Mouse (Mus musculus) embryonic facial prominence, embryonic 11.5 days (tissue): ENCODE data around the gene C2. TPM values are rescaled to one million over a fixed set of nuclear protein-coding genes. Genes with fewer than 3 reads are reported as not detected.

Experiments used
- ATAC-seq: fragments of 200-750 bp; cut with Nextera tagmentation; replicated peaks from 2 replicates; pipeline ENCODE4 v1.8.0; 2017; ENCODE audit warnings: low read depth; ENCODE audit not compliant: insufficient number of reproducible peaks, low FRiP score, low TSS enrichment
- DNase-seq: peaks from one replicate; pipeline ENCODE4 v3.0.0-alpha.2; 2015; ENCODE audit warnings: low spot score
- H3K27ac ChIP-seq: fragments of 300-500 bp; sonication (generic); replicated peaks from 2 replicates; pipeline ENCODE4 v1.5.1; 2014; ENCODE audit warnings: mild to moderate bottlenecking, low read depth, low read length, control low read depth
- H3K27me3 ChIP-seq: fragments of 300-500 bp; sonication (generic); 2 replicates; pipeline ENCODE4 v1.6.1; 2014; ENCODE audit warnings: mild to moderate bottlenecking, low read length, moderate library complexity, mixed read lengths; ENCODE audit not compliant: control insufficient read depth, insufficient read depth
- H3K36me3 ChIP-seq: fragments of 300-500 bp; sonication (generic); replicated peaks from 2 replicates; pipeline ENCODE4 v1.6.1; 2014; ENCODE audit warnings: low read depth, mild to moderate bottlenecking, low read length, moderate library complexity, mixed read lengths; ENCODE audit not compliant: control insufficient read depth, insufficient read depth
- H3K4me1 ChIP-seq: fragments of 300-500 bp; sonication (generic); 2 replicates; pipeline ENCODE4 v1.6.1; 2014; ENCODE audit warnings: low read length, mixed read lengths; ENCODE audit not compliant: control insufficient read depth, insufficient read depth
- H3K4me2 ChIP-seq: fragments of 300-500 bp; sonication (generic); 2 replicates; pipeline ENCODE4 v1.6.1; 2014; ENCODE audit warnings: low read depth, mild to moderate bottlenecking, control low read depth, low read length, moderate library complexity
- H3K4me3 ChIP-seq: fragments of 300-500 bp; sonication (generic); 2 replicates; pipeline ENCODE4 v1.5.1; 2014; ENCODE audit warnings: low read depth, low read length, control low read depth
- H3K9ac ChIP-seq: fragments of 300-500 bp; sonication (generic); replicated peaks from 2 replicates; pipeline ENCODE4 v1.6.1; 2014; ENCODE audit warnings: mild to moderate bottlenecking, control low read depth, low read length
- H3K9me3 ChIP-seq: fragments of 300-500 bp; sonication (generic); replicated peaks from 2 replicates; pipeline ENCODE4 v1.6.1; 2016; ENCODE audit warnings: mild to moderate bottlenecking, low read length, inconsistent platforms, mixed read lengths; ENCODE audit not compliant: control insufficient read depth
- WGBS: fragments of 180-500 bp; shearing (Covaris S2); extraction: QIAGEN DNeasy Blood & Tissue Kit; methylation state at CpG from one replicate; pipeline ENCODE4 v1.1.7; 2014; 5-methylcytosine and 5-hydroxymethylcytosine counted together
- polyA plus RNA-seq: library from polyadenylated mRNA; unstranded; fragments of >200 nt; fragmentation: Nextera tagmentation; extraction: Ambion mirVana; gene quantifications from 2 replicates; pipeline ENCODE4 v1.2.1, GENCODE M21; 2014

The C2 gene
- polyA plus RNA-seq, 1 experiment from 2014 or later = 0.81 TPM

DNA sequence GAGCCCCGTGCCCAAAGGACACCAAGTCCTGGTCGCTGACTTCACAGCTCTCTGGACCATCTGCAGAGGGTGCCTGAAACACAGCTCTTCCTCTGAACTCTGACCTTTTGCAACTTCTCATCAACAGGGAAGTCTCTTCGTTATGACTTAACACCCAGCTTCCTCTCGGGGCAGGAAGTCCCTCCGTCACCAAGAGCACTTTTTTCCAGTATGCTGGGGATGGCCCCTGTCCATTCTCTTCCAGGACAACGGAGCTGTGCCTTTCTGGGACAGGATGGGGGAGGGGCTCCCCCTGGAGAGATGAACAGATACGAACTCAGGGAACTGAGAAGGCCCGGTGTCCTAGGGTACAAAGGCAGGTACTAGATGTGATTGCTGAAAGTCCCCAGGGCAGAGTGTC is 36.8 kb upstream of the C2 start:
- Histone ChIP-seq H3K9ac (no peak overlapping the region; the same call in 1 of the 2 replicates), H3K27me3 (no peaks in the 10 kb centered on the region), H3K9me3 (no peaks in the 10 kb centered on the region), H3K4me2 (no peak overlapping the region), H3K27ac (no peak overlapping the region), H3K4me1 (no peaks in the 10 kb centered on the region; the same call in 1 of the 2 replicates), H3K4me3 (no peak overlapping the region), H3K36me3 (no peaks in the 10 kb centered on the region)
- ATAC-seq = no peak
- DNase-seq = no peak
- 32% methylated on average over 8 of the region's 8 CpGs for WGBS

DNA sequence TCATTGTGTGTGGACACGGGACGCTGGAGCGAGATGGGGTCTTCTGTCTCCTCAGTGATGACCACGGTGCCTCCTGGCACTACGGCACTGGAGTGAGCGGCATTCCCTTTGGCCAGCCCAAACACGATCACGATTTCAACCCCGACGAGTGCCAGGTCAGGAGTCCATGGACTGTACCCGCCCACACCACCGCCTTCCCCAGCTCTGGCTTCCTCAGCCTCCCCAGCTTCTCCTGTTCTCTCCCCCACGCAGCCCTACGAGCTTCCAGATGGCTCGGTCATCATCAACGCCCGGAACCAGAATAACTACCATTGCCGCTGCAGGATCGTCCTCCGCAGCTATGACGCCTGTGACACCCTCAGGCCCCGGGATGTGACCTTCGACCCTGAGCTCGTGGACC is 36.0 kb upstream of the C2 start:
- WGBS = 52% methylated on average over 24 of the region's 24 CpGs
- no peaks in the 10 kb centered on the region for H3K36me3 ChIP-seq
- ATAC-seq = no peak
- H3K4me2 ChIP-seq = no peak overlapping the region
- H3K4me3 ChIP-seq = no peak overlapping the region
- DNase-seq = no peak
- H3K27me3 ChIP-seq = no peaks in the 10 kb centered on the region
- H3K9ac ChIP-seq = peak overlapping the region; percentile 32; the same call in 1 of the 2 replicates
- H3K4me1 ChIP-seq = no peaks in the 10 kb centered on the region; the same call in 1 of the 2 replicates
- H3K27ac ChIP-seq = no peak overlapping the region
- H3K9me3 ChIP-seq = no peaks in the 10 kb centered on the region

DNA sequence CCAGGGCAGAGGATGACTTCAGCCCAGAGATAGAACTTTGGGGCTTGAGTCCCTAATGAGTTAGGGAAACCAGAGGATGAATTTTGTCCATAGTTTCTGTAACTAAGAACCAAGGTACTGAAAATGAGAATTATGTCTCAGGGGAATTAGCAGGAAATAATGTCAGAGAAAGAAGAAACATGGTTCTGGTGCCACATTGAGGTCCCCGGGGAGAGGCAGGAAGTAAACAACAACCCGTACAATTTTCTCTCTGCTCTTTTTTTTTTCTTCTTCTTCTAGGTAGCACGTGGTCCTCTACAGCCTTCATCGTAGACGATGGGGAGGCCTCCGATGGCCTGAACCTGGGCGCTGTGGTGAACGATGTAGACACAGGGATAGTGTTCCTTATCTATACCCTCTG is 34.2 kb upstream of the C2 start:
- H3K9me3 ChIP-seq = no peaks in the 10 kb centered on the region
- peak overlapping the region; percentile 63 for H3K4me3 ChIP-seq
- H3K27me3 ChIP-seq = no peaks in the 10 kb centered on the region
- H3K9ac ChIP-seq = peak overlapping the region; percentile 68
- no peak for ATAC-seq
- no peaks in the 10 kb centered on the region; the same call in 1 of the 2 replicates for H3K4me1 ChIP-seq
- no peak overlapping the region for H3K27ac ChIP-seq
- no peaks in the 10 kb centered on the region for H3K36me3 ChIP-seq
- DNase-seq = no peak
- WGBS = 90% methylated on average over 8 of the region's 8 CpGs
- H3K4me2 ChIP-seq = peak overlapping the region; percentile 91

DNA sequence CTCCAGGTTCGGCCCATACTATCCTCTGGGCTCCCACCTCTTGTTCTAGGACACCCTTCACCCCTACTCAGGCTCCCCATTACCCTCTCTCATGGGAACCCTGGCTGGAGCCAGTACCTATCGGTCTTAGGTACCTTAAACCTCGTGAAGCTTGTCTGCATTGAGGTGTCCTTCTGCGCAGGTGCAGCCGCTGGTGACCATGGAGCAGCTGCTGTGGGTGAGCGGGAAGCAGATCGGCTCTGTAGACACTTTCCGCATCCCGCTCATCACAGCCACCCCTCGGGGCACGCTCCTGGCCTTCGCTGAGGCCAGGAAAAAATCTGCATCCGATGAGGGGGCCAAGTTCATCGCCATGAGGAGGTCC is 33.7 kb upstream of the C2 start:
- Histone ChIP-seq H3K36me3 (no peaks in the 10 kb centered on the region), H3K4me2 (peak overlapping the region; percentile 91), H3K9ac (peak overlapping the region; percentile 68), H3K4me1 (no peaks in the 10 kb centered on the region; the same call in 1 of the 2 replicates), H3K27me3 (no peaks in the 10 kb centered on the region), H3K27ac (no peak overlapping the region), H3K9me3 (no peaks in the 10 kb centered on the region), H3K4me3 (peak overlapping the region; percentile 63)
- WGBS = 15% methylated on average over 14 of the region's 14 CpGs
- no peak for DNase-seq
- no peak for ATAC-seq

DNA sequence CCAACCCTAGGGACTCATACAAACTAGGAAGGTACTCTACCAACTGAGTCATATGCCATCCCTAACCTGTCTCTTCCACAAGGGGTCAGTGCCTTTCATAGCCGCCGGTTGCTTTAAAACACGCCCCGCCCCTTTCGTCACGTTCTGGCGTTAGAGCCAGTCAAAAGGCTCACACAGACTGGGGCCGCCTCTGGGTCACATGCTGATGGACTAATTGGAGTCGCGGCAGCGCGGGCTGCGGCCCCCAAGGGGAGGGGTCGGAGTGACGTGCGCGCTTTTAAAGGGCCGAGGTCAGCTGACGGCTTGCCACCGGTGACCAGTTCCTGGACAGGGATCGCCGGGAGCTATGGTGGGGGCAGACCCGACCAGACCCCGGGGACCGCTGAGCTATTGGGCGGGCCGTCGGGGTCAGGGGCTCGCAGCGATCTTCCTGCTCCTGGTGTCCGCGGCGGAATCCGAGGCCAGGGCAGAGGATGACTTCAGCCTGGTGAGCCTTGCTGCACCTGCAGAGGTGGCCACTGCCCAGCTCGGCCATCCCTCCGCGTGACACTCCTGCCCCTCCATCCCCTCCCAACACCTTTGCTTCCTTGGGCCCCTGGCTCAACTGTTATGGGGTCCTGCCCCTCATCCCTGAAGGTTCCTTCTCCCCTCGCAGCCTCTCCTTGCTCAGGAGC is 33.1 kb upstream of the C2 start, which contains the start of gene Neu1:
Gene Neu1, plus strand, starts transcription at position 193 of the 674 bp plus-strand sequence.
- 2% methylated on average over 35 of the region's 38 CpGs for WGBS
- peak within 1 kb of the TSS; percentile 68 for H3K9ac ChIP-seq
- DNase-seq (peak; percentile 98), ATAC-seq (peak; percentile 93)
- no peak within 1 kb of the TSS for H3K27ac ChIP-seq
- H3K36me3 ChIP-seq = no peaks in the 10 kb centered on the region
- peak within 1 kb of the TSS; percentile 63 for H3K4me3 ChIP-seq
- no peaks in the 10 kb centered on the region for H3K27me3 ChIP-seq
- peak within 1 kb of the TSS; percentile 91 for H3K4me2 ChIP-seq
- H3K4me1 ChIP-seq = no peaks in the 10 kb centered on the region; the same call in 1 of the 2 replicates
- H3K9me3 ChIP-seq = no peaks in the 10 kb centered on the region

DNA sequence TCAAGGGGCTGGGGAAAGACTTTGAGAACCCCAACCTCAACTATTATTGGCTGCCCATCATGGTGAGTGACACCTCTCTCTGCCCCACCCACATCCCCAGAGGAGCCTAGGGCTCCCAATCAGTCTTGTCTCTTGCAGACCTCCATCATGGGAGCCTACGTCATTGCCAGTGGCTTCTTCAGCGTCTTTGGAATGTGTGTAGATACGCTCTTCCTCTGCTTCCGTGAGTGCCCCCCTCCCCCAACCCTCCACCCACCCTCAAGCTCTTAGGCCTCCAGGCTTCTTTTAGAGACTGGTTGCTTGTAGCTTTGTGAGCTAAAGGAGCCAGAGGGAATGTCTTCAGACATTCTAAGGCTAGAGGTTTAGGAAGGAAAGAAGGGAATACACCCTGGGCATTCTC is 30.8 kb upstream of the C2 start:
- 68% methylated on average over 4 of the region's 4 CpGs for WGBS
- H3K36me3 ChIP-seq = no peaks in the 10 kb centered on the region
- no peak overlapping the region for H3K27ac ChIP-seq
- no peaks in the 10 kb centered on the region; the same call in 1 of the 2 replicates for H3K4me1 ChIP-seq
- H3K4me2 ChIP-seq = no peak overlapping the region
- DNase-seq (no peak), ATAC-seq (no peak)
- no peak overlapping the region for H3K4me3 ChIP-seq
- H3K9me3 ChIP-seq = no peaks in the 10 kb centered on the region
- no peak overlapping the region for H3K9ac ChIP-seq
- H3K27me3 ChIP-seq = no peaks in the 10 kb centered on the region

DNA sequence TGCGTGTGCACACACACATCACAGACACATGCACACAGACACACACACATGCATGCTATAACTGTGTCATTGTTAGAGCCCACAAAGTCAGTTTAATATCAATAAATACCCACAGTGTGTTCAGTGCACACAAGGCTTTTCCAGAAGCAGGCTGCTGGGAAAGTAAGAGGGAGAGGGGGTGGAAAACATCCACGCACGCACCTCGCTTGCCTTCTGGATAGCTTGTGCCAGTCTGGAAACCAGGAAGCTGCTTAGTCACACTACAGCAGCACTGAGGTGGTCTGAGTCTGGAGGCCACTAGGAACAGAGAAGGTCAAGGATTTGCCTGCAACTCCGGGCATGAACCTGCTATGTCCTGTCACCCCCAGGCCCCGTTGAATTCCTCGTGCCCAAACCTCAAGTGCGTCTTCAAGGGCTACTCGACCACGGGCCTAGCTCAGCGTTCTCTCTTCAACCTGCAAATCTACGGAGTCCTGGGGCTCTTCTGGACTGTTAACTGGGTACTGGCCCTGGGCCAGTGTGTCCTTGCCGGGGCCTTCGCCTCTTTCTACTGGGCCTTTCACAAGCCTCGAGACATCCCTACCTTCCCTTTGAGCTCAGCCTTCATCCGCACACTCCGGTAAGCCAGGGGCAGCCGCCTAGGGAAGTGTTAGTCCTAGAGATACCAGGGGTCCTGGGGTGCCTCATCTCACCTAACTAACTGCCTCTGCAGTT is 29.4 kb upstream of the C2 start:
- H3K27ac ChIP-seq = no peak overlapping the region
- H3K4me3 ChIP-seq = no peak overlapping the region
- no peak for ATAC-seq
- DNase-seq = no peak
- WGBS = 85% methylated on average over 18 of the region's 18 CpGs
- H3K9ac ChIP-seq = no peak overlapping the region
- H3K9me3 ChIP-seq = no peaks in the 10 kb centered on the region
- H3K4me2 ChIP-seq = no peak overlapping the region
- H3K36me3 ChIP-seq = no peaks in the 10 kb centered on the region
- H3K4me1 ChIP-seq = no peaks in the 10 kb centered on the region; the same call in 1 of the 2 replicates
- H3K27me3 ChIP-seq = no peaks in the 10 kb centered on the region

DNA sequence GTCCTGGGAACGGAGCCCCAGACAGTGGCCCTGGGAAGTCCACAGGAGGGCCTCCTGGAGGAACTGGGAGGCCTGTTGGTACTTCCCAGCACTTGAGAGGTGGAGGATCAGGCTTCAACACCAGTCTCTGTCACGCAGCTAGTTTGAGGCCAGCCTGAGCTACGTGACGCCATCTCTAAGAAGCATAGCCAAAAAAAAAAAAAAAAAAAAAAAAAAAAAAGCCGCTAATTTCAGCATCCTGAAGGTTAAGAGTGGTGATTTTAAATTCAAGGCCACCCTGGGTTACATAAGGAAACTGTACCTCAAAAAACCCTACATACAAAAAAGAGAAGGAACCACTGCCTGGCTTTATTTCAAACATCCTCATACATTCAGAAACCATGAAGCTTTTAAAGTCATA is 26.2 kb upstream of the C2 start:
- WGBS = 76% methylated on average over 4 of the region's 5 CpGs
- Histone ChIP-seq H3K4me3 (no peak overlapping the region), H3K4me1 (no peaks in the 10 kb centered on the region), H3K27ac (no peak overlapping the region), H3K4me2 (no peak overlapping the region), H3K36me3 (no peaks in the 10 kb centered on the region), H3K9ac (no peak overlapping the region), H3K27me3 (no peaks in the 10 kb centered on the region), H3K9me3 (no peaks in the 10 kb centered on the region)
- no peak for DNase-seq
- no peak for ATAC-seq
